Mouse (Mus musculus) fibroblast of lung, adult 2 months (primary cell): ENCODE data around the gene Herc2.
"Not testable (repeated sequence)": the region's sequence is repeated elsewhere in the genome, so short reads cannot be mapped to it uniquely, and the experiment has no call there.

Experiments
- DNase-seq: peaks from one replicate; pipeline ENCODE4 v3.0.0-alpha.2; 2011; ENCODE audit warnings: low read depth

Gene Herc2

DNA sequence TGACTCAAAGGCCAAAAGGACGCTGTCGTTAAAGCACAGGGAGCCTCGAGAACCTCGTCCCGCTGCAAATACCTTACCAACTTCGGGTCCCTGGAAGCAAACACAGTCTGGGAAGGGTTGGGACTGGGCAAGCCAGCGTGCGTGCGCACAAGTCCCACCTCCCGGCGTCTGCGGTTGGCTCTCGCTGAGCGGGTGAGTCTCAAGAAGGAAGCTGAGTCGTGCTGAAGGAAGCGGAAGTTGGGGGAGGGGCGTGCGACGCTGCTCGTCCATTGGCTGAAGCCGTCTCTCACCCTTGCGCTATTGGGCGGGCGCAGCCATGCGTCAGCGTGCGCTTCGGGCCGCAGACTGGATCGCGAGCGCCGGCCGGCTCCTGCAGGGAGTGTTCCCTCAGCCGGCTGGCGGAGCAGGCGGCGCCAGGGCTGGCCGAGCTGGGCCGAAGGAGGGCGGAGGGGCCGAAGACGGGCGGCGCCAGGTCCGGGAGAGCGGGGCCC is at the start of gene Herc2:
Gene Herc2 (plus strand): TSS at position 366 of the 491 bp plus-strand sequence.
- peak; percentile 99 for DNase-seq

GRCm38 (mm10) chr7:56010318-56011017 is 39.5 kb upstream of the Herc2 start:
- no peak for DNase-seq

DNA sequence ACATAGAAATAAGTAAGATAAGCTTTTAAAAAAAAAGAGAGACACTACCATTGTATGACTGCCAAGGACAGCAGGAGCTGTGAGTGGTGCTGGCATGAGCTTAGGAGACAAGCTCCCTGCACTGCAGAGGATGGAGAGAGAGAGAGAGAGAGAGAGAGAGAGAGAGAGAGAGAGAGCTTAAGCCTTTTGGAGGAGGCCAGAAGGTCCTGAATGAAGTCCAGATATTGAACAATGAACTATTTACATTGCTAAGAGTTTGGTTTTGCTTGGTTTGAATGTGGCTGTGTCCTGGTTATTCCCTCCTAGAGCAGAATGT is 39.0 kb upstream of the Herc2 start:
- no peak for DNase-seq

GRCm38 (mm10) chr7:56013261-56014001 is 36.6 kb upstream of the Herc2 start:
- DNase-seq: no peak

DNA sequence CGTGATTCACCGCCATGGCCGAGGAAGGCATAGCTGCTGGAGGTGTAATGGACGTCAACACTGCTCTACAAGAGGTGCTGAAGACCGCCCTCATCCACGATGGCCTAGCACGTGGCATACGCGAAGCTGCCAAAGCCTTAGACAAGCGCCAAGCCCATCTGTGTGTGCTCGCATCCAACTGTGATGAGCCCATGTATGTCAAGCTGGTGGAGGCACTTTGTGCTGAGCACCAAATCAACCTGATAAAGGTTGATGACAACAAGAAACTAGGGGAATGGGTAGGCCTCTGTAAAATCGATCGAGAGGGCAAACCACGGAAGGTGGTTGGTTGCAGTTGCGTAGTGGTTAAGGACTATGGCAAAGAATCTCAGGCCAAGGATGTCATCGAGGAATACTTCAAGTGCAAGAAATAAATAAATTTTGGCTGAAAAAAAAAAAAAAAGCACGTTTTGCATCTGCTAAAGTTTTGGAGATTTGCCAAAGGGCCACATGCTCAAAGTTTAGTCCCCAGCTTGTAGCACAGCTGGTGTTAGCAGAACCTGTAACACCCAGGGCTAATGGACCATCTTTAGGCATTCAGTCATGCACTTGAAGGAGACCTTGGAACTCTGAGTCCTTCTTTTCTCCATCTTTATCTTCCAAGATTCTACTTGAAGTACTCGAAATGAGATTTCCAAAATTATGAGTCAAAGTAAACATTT is 35.8 kb upstream of the Herc2 start:
- DNase-seq: not testable (repeated sequence)

- no peak for DNase-seq
Observed at GRCm38 (mm10) chr7:56015172-56015571, 34.8 kb upstream of the Herc2 start.

GRCm38 (mm10) chr7:56015837-56016236 is 34.2 kb upstream of the Herc2 start:
- DNase-seq: no peak

DNA sequence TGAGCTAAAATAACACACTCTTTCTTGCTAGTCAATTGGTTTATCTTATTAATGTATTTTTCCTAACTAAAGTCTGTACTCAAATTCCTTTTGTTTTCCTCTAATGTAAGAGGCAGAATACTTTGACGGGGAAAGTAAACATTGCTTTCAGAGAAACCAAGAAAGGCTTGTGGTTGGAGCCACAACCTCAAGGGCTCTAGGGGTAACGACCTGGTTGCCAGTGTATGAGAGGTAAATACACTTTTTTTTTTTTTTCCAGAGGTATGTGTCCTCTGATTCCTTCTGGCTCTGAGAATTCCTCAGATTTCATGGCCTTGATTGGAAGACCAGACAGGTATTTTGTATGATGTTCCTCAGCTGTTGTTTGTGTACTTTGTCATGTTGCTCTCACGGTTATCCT is 32.2 kb upstream of the Herc2 start:
- DNase-seq: no peak

DNA sequence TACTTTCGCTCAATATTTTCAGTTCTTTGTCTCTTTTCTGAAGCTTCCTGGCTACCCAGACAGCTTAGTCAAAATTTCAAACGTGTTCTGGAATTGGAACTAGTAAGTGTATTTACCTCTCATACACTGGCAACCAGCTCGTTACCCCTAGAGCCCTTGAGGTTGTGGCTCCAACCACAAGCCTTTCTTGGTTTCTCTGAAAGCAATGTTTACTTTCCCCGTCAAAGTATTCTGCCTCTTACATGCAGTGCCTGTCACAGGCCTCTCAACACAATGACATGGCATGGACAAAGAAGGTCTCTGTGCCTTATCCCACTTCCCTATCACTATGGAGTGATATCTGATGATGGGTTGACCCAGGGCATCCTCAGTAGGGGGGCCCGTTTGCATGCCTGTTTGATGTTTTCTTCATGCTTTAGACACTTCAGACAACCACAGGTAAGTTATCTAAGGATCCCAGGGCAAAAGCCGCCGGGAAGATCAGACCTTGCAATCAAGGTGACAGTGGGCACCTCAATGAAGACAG is 31.5 kb upstream of the Herc2 start:
- no peak for DNase-seq

DNA sequence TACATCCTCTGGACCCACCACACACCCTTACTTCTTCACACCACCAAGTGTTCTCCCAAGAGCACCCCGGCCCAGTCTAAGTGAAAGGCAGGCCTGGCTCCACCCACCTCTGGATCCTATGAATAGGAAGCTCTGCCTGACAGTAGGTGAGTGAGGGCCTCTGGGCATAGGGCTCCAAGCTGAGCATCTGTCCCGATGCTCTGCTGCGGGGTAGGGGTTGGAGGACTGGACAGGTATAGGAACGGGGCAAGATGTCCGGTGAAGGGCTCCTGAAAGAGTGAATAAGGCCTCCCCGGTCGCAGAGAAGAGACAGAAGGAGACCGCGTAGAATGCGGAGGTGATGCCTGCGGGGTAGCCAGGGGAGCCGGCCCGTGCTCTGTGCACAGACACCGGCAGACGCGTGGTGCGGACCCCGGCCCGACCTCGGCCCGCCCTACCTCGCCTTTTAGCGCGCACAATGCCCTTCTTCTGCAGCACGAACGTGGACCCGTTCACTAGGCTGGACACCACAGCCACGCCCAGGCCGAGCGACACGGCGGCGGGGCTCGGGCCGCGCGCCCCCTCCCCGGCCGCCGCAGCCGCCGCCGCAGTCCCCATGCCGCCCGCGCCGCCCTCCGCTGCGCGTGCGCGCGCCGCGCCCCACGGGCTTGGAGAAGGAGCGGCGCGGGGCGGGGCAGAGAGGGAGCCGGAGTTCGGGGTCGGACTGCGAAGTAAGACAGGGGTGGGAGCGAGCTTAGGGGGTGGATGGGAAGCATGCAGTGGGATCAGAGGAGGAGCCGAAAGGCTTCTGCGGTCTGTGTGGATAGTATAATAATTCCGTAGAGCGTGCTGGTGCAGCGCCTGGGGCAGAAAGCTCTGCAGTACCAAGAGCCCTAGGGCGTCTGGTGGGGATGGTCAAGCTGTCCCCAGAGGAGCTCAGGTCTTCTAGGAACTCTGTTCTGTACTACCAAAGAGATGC is 30.7 kb upstream of the Herc2 start:
- DNase-seq: no peak

GRCm38 (mm10) chr7:56019930-56020253 is 30.1 kb upstream of the Herc2 start, which contains the start of gene Nipa1:
Gene Nipa1 (minus strand): TSS chr7:56019954.
- no peak for DNase-seq

GRCm38 (mm10) chr7:56023586-56023985 is 26.4 kb upstream of the Herc2 start:
- no peak for DNase-seq

DNA sequence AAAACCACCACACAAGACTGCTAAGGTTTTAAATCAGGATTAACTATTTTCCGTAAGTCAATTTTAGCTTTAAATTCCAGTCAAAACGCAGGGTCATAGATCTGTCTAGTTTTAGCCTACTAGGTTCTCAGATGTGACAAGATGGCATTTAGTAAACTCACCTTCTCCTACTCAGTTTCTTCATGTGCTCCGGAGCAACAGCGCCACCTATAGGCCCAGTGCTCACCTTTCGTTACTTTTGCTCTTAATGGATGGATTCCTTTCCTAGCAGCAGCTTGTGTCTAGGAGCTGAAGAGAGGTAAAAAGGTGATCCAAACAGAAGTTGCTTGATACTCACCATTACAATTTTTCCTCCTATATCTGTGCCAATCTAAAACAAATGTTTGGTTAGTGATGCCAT is 7.6 kb upstream of the Herc2 start:
- DNase-seq: peak; percentile 47

DNA sequence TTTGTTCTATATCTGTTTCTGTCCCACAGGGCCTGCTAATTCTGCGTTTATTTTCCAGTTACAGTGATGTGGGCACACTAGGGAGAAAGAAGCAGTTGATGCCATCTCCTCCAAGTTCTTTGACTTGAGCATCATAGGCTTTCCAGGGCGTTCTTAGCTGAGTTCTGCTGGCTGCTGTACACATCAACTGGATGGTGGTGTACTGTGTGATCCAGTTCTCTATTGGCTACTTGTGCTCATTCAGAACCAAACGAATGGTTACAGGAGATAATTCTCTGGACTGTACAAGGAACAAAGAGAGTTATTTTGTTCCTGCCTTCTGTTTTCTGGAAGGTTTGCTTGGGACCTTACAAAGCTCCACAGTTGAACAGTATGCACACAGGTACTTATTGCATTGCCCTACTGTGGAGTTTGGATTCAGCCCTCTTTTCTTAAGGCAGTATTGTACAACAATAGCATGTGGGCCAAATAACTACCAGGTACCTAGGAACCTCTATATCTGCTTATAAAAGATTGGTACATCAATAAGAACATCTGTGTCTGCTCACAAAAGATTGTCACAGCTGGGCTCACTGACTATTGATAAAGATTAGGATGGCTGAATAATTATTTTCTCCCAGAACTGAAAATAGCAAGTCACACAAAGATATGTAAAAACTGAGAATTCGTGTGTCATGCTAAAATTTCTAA is 6.3 kb upstream of the Herc2 start:
- DNase-seq: no peak

GRCm38 (mm10) chr7:56044267-56044629 is 5.7 kb upstream of the Herc2 start:
- no peak for DNase-seq

DNA sequence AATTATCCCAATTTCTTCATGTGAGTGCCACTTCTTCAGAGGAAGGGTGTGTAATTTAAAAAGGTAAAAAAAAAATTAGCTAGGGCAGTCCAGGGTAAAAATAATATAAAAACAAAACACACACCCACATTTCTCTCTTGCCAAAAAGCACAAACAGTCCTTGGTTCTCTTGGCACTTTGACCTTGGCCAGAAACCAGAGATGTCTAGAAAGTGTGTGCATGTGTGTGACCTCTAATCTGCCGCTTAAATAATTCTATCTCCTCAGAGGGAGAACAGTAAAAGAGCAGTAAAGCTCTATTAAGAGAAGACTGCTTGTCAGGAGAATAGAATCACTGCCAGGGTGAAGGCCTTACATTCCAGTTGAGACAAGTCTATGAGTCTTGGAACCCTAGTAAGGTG is 2.8 kb upstream of the Herc2 start:
- DNase-seq: no peak

- DNase-seq: no peak
Observed at GRCm38 (mm10) chr7:56050487-56050911, 503 bp downstream of the Herc2 start.

- DNase-seq: no peak
Observed at GRCm38 (mm10) chr7:56052996-56053395, 3.0 kb downstream of the Herc2 start.

GRCm38 (mm10) chr7:56055338-56055737 is 5.3 kb downstream of the Herc2 start:
- DNase-seq: no peak

DNA sequence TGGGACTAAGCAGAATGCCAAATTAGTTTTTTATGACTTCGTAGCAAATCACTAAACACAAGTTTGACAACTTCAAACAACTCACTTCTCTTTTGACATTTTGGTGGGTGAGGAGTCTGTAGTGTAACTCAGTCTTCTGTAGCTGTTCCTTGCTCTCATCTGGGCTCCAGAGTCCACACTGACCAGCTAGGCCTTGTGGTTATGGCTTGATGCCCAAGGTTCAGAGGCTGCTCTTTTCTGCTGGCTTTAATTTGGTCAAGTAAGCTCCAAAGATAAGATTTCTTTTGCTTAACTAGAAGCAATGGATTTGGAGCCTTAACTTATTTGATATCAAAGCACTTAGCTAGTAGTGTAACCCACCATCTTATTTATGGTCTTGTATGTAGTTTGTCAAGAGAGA is 14.9 kb downstream of the Herc2 start:
- DNase-seq: peak; percentile 55

- DNase-seq: no peak
Observed at GRCm38 (mm10) chr7:56066136-56066535, 16.1 kb downstream of the Herc2 start.
